Mouse (Mus musculus) liver, adult 2 months (tissue): ENCODE measurements around the gene Sarnp.

Experiments used
- CTCF ChIP-seq: fragments of 200-500 bp; IDR thresholded peaks from 2 replicates; pipeline ENCODE4 v1.5.1; 2011; ENCODE audit warnings: low read depth, low read length, control low read depth
- POLR2A ChIP-seq: fragments of 200-500 bp; IDR thresholded peaks from 2 replicates; pipeline ENCODE4 v1.6.1; 2011; ENCODE audit warnings: low read length, control low read depth; ENCODE audit not compliant: insufficient read depth; ENCODE audit errors: extremely low read depth

- TF ChIP-seq CTCF (no peak), POLR2A (no peak)
These were observed 102.1 kb downstream of the Sarnp start for GRCm38 (mm10) chr10:128919203-128919631.
